Mouse (Mus musculus) lung, postnatal 0 days (tissue): Measurements from ENCODE around the gene Utp6.

Source experiments
- CTCF ChIP-seq: IDR thresholded peaks from 2 replicates; pipeline ENCODE4 v1.5.1; 2016; ENCODE audit warnings: antibody characterized with exemption, mild to moderate bottlenecking
- EP300 ChIP-seq: IDR thresholded peaks from 2 replicates; pipeline ENCODE4 v1.6.1; 2016; ENCODE audit warnings: antibody characterized with exemption, mild to moderate bottlenecking, control low read depth

DNA sequence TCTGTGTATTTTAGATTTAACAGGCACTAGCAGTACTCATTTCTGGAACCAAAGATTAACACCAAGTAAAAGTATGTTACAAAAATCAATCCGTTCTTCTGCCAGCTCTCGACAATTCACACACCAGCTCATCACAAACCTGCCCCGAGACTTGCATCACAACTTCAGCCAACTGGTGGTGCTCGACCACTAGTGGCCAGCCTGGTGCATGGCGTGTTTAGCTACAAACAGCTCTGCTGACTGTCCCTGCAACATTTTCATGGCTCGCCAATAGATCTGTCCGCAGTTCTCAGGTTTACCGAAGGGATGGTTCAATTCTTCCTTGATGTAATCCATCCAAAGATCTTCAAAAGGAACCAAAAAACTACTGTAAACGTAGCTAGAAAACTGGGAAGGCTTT lies 26.4 kb downstream of the Utp6 start:
- TF ChIP-seq CTCF: no peak; the same call in none of the 2 replicates
- TF ChIP-seq EP300: no peak
